Mouse (Mus musculus): ENCODE results near the gene Asxl1.

Gene Asxl1

GRCm38 (mm10) chr2:153412563-153412962 is 66.9 kb downstream of the Asxl1 start:
- no peak for DNase-seq (ENCODE audit: low read depth, low spot score)

DNA sequence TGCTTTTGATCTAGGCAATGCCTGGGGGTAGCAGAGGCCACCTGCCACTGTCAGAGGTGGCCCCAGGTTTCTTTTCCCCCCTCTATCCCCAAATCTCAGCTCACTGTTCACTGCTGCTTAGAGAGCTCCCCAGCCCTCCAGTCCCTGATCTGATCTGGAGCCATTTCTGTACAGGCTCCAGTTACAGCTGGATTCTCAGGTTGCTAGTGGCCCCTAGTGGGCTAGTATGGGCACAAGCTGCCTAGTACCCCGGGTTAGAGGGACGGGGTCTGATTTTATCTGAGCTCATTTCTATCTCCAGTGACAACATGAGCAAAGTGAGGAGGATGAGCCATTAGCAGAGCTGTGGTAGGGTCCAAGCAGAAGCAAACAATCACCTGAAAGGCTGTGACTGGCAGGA is 69.0 kb downstream of the Asxl1 start:
- DNase-seq (ENCODE audit: low read depth, low spot score): no peak

DNA sequence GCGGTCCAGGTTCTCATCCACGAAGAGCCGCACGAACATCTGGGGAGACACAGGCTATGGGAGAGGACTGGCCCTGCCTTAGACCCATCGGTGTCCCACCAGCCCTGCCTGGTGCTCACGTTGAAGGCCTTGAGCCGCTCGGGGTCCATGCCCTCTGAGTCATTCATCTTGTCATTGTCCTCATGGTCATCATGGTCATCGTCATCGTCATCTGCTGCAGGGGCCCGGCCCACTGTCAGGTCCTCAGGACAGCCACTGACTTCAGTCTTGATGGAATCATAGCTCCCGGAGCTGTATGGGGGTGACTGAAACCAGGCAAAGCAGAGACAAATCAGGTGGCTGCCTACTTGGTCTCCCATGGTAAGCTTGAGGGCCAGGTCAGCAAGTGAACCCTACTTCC is 72.2 kb downstream of the Asxl1 start:
- no peak for DNase-seq (ENCODE audit: low read depth, low spot score)

DNA sequence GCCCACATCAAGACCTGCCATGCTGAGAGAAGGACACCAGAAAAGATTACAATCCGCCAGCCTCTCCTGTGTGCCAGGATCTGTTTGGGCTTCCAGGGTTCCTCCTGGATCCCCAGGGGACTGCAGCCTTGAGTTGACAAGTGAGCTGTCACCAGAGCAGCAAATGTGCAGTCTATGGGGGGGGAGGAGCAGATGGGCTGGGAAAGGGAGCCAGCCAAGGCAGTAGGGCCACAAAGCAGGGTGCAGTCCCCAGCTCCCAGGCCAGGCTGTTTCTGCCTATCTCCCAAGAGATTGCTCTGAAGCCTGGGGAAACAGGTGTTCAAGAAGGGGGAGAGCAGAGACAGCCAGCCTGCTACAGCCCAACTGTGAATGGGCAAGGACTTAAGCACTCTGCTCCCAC is 72.8 kb downstream of the Asxl1 start:
- no peak for DNase-seq (ENCODE audit: low read depth, low spot score)

GRCm38 (mm10) chr2:153421233-153421632 is 75.6 kb downstream of the Asxl1 start:
- no peak for DNase-seq (ENCODE audit: low read depth, low spot score)

- DNase-seq (ENCODE audit: low read depth, low spot score): no peak
Measured at GRCm38 (mm10) chr2:153422051-153422450, 76.4 kb downstream of the Asxl1 start.

DNA sequence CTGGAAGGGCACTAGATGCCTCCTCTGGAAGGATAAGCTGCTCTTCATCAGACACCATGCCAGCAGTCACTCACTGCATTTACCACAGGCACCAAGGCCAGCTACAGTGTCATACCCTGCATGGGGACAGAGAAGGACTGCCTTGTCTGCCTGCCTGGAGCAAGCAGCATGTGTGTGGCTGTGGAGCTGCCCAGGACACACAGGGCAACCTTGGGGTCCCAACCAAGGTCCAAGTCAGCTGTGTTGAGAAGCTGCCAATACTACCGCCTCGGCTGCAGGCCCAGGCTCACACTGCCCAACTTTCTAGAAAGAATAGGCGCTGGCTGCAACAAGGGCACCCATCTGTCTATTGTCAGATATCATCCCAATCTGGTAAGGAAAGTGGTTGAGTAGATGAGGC is 77.5 kb downstream of the Asxl1 start:
- no peak for DNase-seq (ENCODE audit: low read depth, low spot score)

- DNase-seq (ENCODE audit: low read depth, low spot score): no peak
Measured at GRCm38 (mm10) chr2:153424557-153424956, 78.9 kb downstream of the Asxl1 start.

DNA sequence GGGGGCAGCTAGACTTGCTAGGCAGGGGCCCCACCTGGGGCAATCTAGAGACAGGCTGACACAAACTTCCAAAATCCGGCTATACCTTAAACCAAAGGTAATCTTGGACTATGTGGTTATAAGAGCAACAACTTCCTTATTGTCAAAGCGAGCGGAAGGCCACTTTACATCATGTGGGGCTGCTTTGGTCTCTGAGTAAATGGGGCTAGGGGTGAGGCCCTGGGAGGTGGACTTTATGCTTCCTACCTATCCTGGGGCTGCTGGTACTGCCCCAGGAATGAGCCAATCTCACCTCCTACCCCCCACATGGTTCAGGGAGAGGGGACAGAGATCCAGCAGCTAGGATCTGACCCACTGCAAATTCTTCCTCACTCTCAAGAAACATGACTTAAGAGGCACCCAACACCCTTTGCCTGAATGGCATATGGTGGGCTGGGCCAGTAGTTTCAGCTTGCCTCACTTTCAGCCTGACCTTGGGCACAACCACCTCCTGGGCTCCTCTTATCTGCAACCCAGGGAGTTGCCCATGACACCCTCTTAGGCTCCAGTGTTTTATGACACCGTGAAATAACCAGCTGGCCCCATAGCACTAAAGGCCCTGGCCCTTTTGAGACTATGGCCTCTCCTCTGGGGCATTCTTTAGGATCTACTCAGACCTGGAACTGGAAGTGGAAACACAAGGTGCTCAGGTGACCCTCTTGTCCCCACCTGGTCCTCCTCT is 79.7 kb downstream of the Asxl1 start:
- no peak for DNase-seq (ENCODE audit: low read depth, low spot score)

GRCm38 (mm10) chr2:153425998-153426670 is 80.5 kb downstream of the Asxl1 start:
- no peak for DNase-seq (ENCODE audit: low read depth, low spot score)

- DNase-seq (ENCODE audit: low read depth, low spot score): no peak
Measured at GRCm38 (mm10) chr2:153426931-153427330, 81.3 kb downstream of the Asxl1 start.

DNA sequence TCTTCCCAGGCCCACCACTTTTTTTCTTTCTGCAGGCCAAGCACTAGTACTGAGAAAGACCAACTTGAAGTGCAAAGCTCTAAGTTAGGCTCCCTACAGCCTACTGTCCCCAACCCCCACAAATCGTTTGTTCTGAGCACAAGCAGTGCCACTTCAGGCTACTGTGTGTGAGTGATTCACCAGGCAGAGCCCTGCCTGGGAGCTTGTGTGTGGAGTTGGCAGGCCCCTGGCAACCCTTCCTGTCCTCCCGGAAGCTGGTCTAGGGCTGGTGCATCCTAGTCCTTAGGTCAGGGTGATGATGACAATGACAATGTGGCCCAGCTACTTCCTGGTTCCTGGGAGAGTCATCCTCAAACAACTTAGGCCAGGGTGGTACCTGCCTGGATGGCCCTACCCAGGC is 82.9 kb downstream of the Asxl1 start:
- DNase-seq (ENCODE audit: low read depth, low spot score): no peak

DNA sequence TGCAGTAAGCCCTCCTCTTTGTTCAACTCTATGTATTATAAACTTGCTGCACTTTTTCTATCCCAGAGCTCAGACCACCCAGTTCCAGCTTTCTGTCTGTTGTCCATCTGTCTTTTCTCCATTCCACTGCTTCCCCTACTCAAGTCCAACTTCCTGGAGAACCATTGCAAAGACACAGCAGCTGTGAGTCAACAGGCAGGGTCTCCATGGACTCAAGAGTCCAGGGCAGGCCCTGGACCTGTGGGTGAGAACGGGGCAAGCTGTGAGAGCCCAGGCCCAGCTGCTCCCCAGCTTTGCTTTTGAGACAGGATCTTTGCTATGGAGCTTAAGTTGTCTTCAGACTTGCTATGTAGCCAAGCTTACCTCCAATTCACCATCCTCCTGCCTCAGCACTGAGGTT is 84.9 kb downstream of the Asxl1 start:
- no peak for DNase-seq (ENCODE audit: low read depth, low spot score)

DNA sequence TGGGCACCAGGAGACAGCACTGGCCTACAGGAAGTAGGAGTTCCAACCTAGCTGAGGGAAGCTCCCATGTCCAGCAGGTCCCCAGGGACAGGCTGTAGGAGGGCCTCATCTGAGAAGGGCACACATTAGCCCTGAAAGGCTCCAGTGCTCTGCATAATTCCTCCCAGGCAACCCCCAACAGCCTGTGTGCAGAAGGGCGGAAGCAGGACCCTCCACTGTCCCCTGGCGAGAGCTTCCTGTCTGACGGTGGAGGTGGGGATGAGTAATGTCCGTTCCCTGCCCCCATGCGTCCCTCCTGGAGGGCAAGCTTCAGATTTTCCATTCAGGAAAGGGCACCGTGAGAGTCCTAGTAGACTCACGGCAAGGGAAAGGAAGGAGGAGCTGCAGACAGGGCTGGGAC is 86.9 kb downstream of the Asxl1 start:
- no peak for DNase-seq (ENCODE audit: low read depth, low spot score)

- no peak for DNase-seq (ENCODE audit: low read depth, low spot score)
Measured at GRCm38 (mm10) chr2:153433859-153434258, 88.2 kb downstream of the Asxl1 start.

DNA sequence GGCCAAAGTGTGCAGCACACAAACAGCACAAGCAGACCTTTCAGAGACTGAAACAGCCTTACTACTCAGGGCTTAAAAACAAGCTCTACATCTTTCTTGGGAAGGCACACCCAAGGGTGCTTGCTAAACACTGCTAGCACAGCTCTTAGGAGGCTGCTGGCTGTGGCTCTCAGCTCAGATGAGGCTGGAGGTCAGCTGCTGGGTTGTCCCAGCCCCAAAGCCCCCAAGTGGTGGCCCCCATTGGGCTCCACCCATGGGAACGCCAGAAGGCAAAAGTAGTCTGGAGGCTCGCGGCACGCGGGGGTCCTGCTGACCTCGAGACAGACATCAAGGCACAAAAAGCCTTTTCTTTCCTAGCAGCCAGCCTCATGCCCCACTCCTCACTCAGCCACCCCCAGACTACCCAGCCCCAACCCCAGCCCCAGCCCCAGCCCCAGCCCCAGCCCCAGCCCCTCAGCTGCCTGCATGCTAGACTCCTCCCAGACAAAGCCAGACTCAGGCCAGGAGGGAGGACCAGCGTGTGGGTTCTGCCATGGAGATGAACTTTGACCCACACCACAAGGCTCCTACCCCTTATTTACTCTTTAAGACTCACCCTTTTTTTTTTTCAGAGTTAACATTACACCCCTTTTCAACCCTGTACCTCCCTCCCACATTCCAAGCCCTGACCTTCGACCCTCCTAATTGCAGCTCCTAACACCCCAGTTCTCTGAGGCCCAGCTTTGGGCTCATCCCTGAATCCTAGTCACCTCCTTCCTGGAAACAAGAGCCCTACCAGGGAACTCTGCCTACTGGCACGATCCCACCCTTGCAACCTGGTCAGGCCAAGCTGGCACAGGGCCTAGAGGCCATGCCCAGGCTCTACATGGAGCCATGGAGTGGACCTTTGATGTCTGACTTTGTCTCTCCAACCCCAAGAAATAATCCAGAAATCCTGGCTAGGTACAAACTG is 89.5 kb downstream of the Asxl1 start:
- no peak for DNase-seq (ENCODE audit: low read depth, low spot score)

GRCm38 (mm10) chr2:153436641-153437305 is 91.1 kb downstream of the Asxl1 start:
- DNase-seq (ENCODE audit: low read depth, low spot score): no peak

- DNase-seq (ENCODE audit: low read depth, low spot score): no peak
Measured at GRCm38 (mm10) chr2:153437306-153437659, 91.7 kb downstream of the Asxl1 start.

DNA sequence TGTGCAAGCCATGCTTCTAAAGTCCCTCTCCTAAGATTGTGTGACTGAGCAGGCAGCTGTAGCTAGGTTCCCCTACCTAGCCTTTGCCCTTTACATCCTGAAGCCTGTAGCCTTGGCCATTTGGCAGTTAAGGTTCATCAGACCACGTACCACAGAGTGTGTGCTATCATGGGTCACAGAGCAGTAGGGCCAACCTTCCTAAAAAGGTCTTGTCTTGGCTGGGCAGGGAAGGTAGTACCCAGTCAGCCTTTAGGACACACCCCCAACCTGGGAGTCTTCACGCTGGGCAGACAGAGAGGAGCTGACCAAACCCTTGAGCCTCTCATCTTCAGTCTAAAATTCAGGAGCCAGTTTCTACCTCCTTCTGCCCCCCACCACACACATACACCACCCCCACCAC is 95.1 kb downstream of the Asxl1 start:
- DNase-seq (ENCODE audit: low read depth, low spot score): no peak

- no peak for DNase-seq (ENCODE audit: low read depth, low spot score)
Measured at GRCm38 (mm10) chr2:153441228-153441627, 95.6 kb downstream of the Asxl1 start.

DNA sequence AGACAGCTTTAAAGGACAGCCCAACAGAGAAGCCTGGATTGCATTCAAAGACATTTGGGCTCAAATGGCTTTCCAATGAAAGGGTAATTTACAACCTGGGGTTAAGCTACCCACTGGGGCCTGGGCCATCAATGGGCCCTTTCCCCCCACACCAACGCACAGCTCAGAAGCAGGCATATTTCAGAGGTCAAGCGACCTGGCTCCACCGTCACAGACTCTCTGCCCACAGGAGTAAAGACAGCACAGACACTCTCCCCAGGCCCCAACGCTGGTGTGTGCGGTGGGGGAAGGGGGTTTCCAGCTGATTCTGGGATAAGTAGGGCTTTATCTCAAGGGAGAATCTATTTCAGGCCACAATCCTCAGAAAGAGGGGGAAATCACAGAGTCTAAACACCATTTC is 97.1 kb downstream of the Asxl1 start:
- DNase-seq (ENCODE audit: low read depth, low spot score): no peak
